Mouse (Mus musculus) limb, embryonic 10.5 days (tissue): ENCODE data around the gene Negr1. TPM values are rescaled to one million over a fixed set of nuclear protein-coding genes. Genes with fewer than 3 reads are reported as not detected.

Experiments
- DNase-seq: peaks from one replicate; pipeline ENCODE4 v3.0.0-alpha.2; 2017; ENCODE audit warnings: low spot score
- H3K27ac ChIP-seq: fragments of 300-500 bp; sonication (generic); 2 replicates; pipeline ENCODE4 v1.5.1; 2016; ENCODE audit warnings: mild to moderate bottlenecking
- H3K27me3 ChIP-seq: fragments of 300-500 bp; sonication (generic); 2 replicates; pipeline ENCODE4 v1.6.1; 2016; ENCODE audit warnings: low read depth, mild to moderate bottlenecking; ENCODE audit not compliant: poor library complexity, severe bottlenecking
- H3K36me3 ChIP-seq: fragments of 300-500 bp; sonication (generic); 2 replicates; pipeline ENCODE4 v1.6.1; 2016; ENCODE audit warnings: mild to moderate bottlenecking, moderate library complexity
- H3K4me1 ChIP-seq: fragments of 300-500 bp; sonication (generic); 2 replicates; pipeline ENCODE4 v1.6.1; 2016
- H3K4me3 ChIP-seq: fragments of 300-500 bp; sonication (generic); 2 replicates; pipeline ENCODE4 v1.5.1; 2016; ENCODE audit warnings: mild to moderate bottlenecking, moderate library complexity
- H3K9me3 ChIP-seq: fragments of 300-500 bp; sonication (generic); replicated peaks from 2 replicates; pipeline ENCODE4 v1.6.1; 2016; ENCODE audit warnings: mild to moderate bottlenecking
- whole genome bisulfite sequencing: fragments of 180-500 bp; shearing (Covaris S2); methylation state at CpG from one replicate; pipeline ENCODE4 v1.1.7; 2016; 5-methylcytosine and 5-hydroxymethylcytosine counted together
- polyA plus RNA-seq: library from polyadenylated mRNA; unstranded; fragments of >200 nt; fragmentation: Nextera tagmentation; extraction: Ambion mirVana; gene quantifications from 2 replicates; pipeline ENCODE4 v1.2.1, GENCODE M21; 2016

Negr1 gene
- polyA plus RNA-seq, 1 experiment from 2014 or later, result 1.8 TPM

GRCm38 (mm10) chr3:157215937-157216719, 654.5 kb downstream of the Negr1 start:
- no peak for DNase-seq
- WGBS, result 76% methylated on average over 5 of the region's 5 CpGs
- no peak overlapping the region for H3K4me3 ChIP-seq
- H3K27me3 ChIP-seq, result no peaks in the 10 kb centered on the region
- no peaks in the 10 kb centered on the region for H3K36me3 ChIP-seq
- H3K27ac ChIP-seq, result no peak overlapping the region
- no peaks in the 10 kb centered on the region for H3K9me3 ChIP-seq
- peaks cover 7% of the 10 kb centered on the region; the same call in 1 of the 2 replicates for H3K4me1 ChIP-seq

GRCm38 (mm10) chr3:157217794-157218193, 656.2 kb downstream of the Negr1 start:
- 69% methylated on average over 2 of the region's 2 CpGs for WGBS
- peaks cover 7% of the 10 kb centered on the region; the same call in 1 of the 2 replicates for H3K4me1 ChIP-seq
- no peak overlapping the region for H3K27ac ChIP-seq
- no peaks in the 10 kb centered on the region for H3K27me3 ChIP-seq
- H3K4me3 ChIP-seq, result no peak overlapping the region
- DNase-seq, result no peak
- H3K36me3 ChIP-seq, result no peaks in the 10 kb centered on the region
- no peaks in the 10 kb centered on the region for H3K9me3 ChIP-seq

GRCm38 (mm10) chr3:157224920-157225319, 663.3 kb downstream of the Negr1 start:
- no peaks in the 10 kb centered on the region for H3K36me3 ChIP-seq
- H3K4me1 ChIP-seq, result no peaks in the 10 kb centered on the region
- no peak overlapping the region for H3K4me3 ChIP-seq
- no peaks in the 10 kb centered on the region for H3K27me3 ChIP-seq
- no peak overlapping the region for H3K27ac ChIP-seq
- no peaks in the 10 kb centered on the region for H3K9me3 ChIP-seq
- WGBS, result 49% methylated on average over 4 of the region's 4 CpGs
- DNase-seq, result no peak

- 43% methylated on average over 5 of the region's 5 CpGs for WGBS
- no peaks in the 10 kb centered on the region for H3K36me3 ChIP-seq
Measured at GRCm38 (mm10) chr3:157232723-157233122, 671.1 kb downstream of the Negr1 start.

GRCm38 (mm10) chr3:157240240-157240639, 678.6 kb downstream of the Negr1 start:
- DNase-seq, result no peak
- H3K4me3 ChIP-seq, result no peak overlapping the region
- H3K27me3 ChIP-seq, result no peaks in the 10 kb centered on the region
- no peaks in the 10 kb centered on the region for H3K36me3 ChIP-seq
- WGBS, result 100% methylated on average over 1 of the region's 1 CpGs
- H3K27ac ChIP-seq, result no peak overlapping the region
- no peaks in the 10 kb centered on the region for H3K9me3 ChIP-seq
- no peaks in the 10 kb centered on the region for H3K4me1 ChIP-seq

More at GRCm38 (mm10) chr3:157232723-157233122, 671.1 kb downstream of the Negr1 start:
- no peak for DNase-seq
- Histone ChIP-seq H3K9me3 (no peaks in the 10 kb centered on the region), H3K27ac (no peak overlapping the region), H3K4me3 (no peak overlapping the region), H3K27me3 (no peaks in the 10 kb centered on the region), H3K4me1 (no peaks in the 10 kb centered on the region)

- no peak overlapping the region for H3K27ac ChIP-seq
- no peak for DNase-seq
- H3K27me3 ChIP-seq, result no peaks in the 10 kb centered on the region
Measured at GRCm38 (mm10) chr3:157255446-157255845, 693.9 kb downstream of the Negr1 start.

GRCm38 (mm10) chr3:157255863-157256262, 694.3 kb downstream of the Negr1 start:
- Histone ChIP-seq H3K9me3 (no peaks in the 10 kb centered on the region), H3K4me1 (peaks cover 7% of the 10 kb centered on the region), H3K27ac (no peak overlapping the region), H3K36me3 (no peaks in the 10 kb centered on the region), H3K27me3 (no peaks in the 10 kb centered on the region), H3K4me3 (no peak overlapping the region)
- DNase-seq, result peak; percentile 34
- WGBS, result 28% methylated on average over 3 of the region's 3 CpGs

More at GRCm38 (mm10) chr3:157255446-157255845, 693.9 kb downstream of the Negr1 start:
- Histone ChIP-seq H3K36me3 (no peaks in the 10 kb centered on the region), H3K4me3 (no peak overlapping the region), H3K9me3 (no peaks in the 10 kb centered on the region), H3K4me1 (peaks cover 7% of the 10 kb centered on the region)
- WGBS, result 62% methylated on average over 1 of the region's 1 CpGs

GRCm38 (mm10) chr3:157268742-157269141, 707.1 kb downstream of the Negr1 start:
- 68% methylated on average over 4 of the region's 4 CpGs for WGBS
- Histone ChIP-seq H3K9me3 (no peaks in the 10 kb centered on the region), H3K4me3 (no peak overlapping the region), H3K36me3 (no peaks in the 10 kb centered on the region), H3K27ac (no peak overlapping the region), H3K4me1 (no peaks in the 10 kb centered on the region), H3K27me3 (no peaks in the 10 kb centered on the region)
- no peak for DNase-seq

- Histone ChIP-seq H3K27me3 (no peaks in the 10 kb centered on the region), H3K4me3 (no peak overlapping the region), H3K9me3 (no peaks in the 10 kb centered on the region), H3K36me3 (no peaks in the 10 kb centered on the region), H3K4me1 (no peaks in the 10 kb centered on the region), H3K27ac (no peak overlapping the region)
- DNase-seq, result no peak
Measured at GRCm38 (mm10) chr3:157272379-157272778, 710.8 kb downstream of the Negr1 start.

GRCm38 (mm10) chr3:157274143-157274542, 712.5 kb downstream of the Negr1 start:
- Histone ChIP-seq H3K27ac (no peak overlapping the region), H3K27me3 (no peaks in the 10 kb centered on the region), H3K9me3 (no peaks in the 10 kb centered on the region), H3K36me3 (no peaks in the 10 kb centered on the region), H3K4me3 (no peak overlapping the region), H3K4me1 (no peaks in the 10 kb centered on the region)
- 84% methylated on average over 1 of the region's 1 CpGs for WGBS
- no peak for DNase-seq

GRCm38 (mm10) chr3:157279717-157280116, 718.1 kb downstream of the Negr1 start:
- no peak overlapping the region for H3K27ac ChIP-seq
- H3K9me3 ChIP-seq, result no peaks in the 10 kb centered on the region
- no peak for DNase-seq
- H3K36me3 ChIP-seq, result no peaks in the 10 kb centered on the region
- H3K27me3 ChIP-seq, result no peaks in the 10 kb centered on the region
- no peak overlapping the region for H3K4me3 ChIP-seq
- no peaks in the 10 kb centered on the region for H3K4me1 ChIP-seq

GRCm38 (mm10) chr3:157281259-157281658, 719.7 kb downstream of the Negr1 start:
- no peaks in the 10 kb centered on the region for H3K9me3 ChIP-seq
- no peaks in the 10 kb centered on the region for H3K36me3 ChIP-seq
- DNase-seq, result no peak
- no peaks in the 10 kb centered on the region for H3K27me3 ChIP-seq
- H3K27ac ChIP-seq, result no peak overlapping the region
- no peak overlapping the region for H3K4me3 ChIP-seq
- H3K4me1 ChIP-seq, result no peaks in the 10 kb centered on the region

GRCm38 (mm10) chr3:157291286-157291685, 729.7 kb downstream of the Negr1 start:
- Histone ChIP-seq H3K36me3 (no peaks in the 10 kb centered on the region), H3K9me3 (no peaks in the 10 kb centered on the region), H3K4me1 (no peaks in the 10 kb centered on the region), H3K27ac (no peak overlapping the region), H3K27me3 (no peaks in the 10 kb centered on the region), H3K4me3 (no peak overlapping the region)
- DNase-seq, result no peak
- WGBS, result 95% methylated on average over 1 of the region's 1 CpGs

GRCm38 (mm10) chr3:157297216-157297615, 735.6 kb downstream of the Negr1 start:
- H3K9me3 ChIP-seq, result no peaks in the 10 kb centered on the region
- no peak overlapping the region for H3K27ac ChIP-seq
- H3K27me3 ChIP-seq, result no peaks in the 10 kb centered on the region
- H3K4me1 ChIP-seq, result no peaks in the 10 kb centered on the region
- H3K4me3 ChIP-seq, result no peak overlapping the region
- WGBS, result 86% methylated on average over 4 of the region's 4 CpGs
- no peaks in the 10 kb centered on the region for H3K36me3 ChIP-seq
- no peak for DNase-seq
